In the genomic region with DNA sequence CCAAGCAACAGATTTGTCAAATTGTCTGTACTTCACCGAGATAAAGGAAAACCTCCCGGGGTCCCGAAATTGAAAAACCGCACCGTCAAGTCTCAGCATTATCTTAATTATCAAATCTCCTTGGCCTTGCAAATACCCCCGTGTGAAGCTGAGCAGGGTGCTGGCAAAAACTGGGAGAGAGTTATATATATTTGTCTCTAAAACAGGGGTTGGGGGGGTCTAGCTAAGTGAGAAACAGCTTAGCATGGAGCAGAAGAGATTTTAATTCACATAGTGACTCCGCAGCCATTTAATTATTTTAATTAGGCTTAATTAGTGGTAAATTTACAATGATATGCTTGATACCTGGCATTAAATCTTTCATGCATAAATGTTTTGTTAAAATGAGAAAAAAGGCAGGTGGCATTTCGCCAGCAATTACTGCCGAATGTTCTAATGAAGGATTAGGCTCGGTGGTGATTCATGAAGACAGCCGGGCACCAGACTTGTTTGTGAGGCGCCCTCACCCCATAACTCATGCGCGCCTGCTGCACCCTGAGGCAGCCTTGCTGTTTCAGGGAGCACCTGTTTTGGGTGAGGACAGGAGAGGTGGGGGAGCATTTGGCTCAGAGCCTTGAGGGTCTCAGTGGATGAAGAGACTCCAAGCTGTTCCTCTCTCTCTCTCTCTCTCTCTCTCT, we compare ENCODE assay signal across 11 mouse cellular contexts.
A peak's percentile ranks its signal among the peaks of the same experiment; 100 is the strongest.
DNase-seq lines count a peak whose midpoint lies in the region; ATAC-seq and TF ChIP-seq lines count a peak whose summit lies in the region.
"Had no signal": no experiment of that assay in that cellular context is flagged by ENCODE, and none has a peak within 500 bp of the region (broad histone marks: within the 10 kb centered on the region; RNA-seq: fewer than 3 reads in every experiment).

No protein-coding gene starts in this region.

- WGBS in forebrain, embryonic 12.5 days, result 6% methylated on average over 14 of the region's 14 CpGs
- WGBS in neural tube, embryonic 13.5 days, result 7% methylated on average over 14 of the region's 14 CpGs
- 35% methylated on average over 14 of the region's 14 CpGs for WGBS in lung, postnatal 0 days

- peaks cover 60% of the 10 kb centered on the region for H3K27me3 ChIP-seq in forebrain, embryonic 12.5 days
- H3K27me3 ChIP-seq in neural tube, embryonic 13.5 days, result peaks cover 64% of the 10 kb centered on the region
- peaks cover 24% of the 10 kb centered on the region for H3K27me3 ChIP-seq in lung, postnatal 0 days (replicated peaks; ENCODE audit: insufficient read depth, low read length)

- H3K4me3 ChIP-seq in forebrain, embryonic 12.5 days (replicated peaks), result no peak overlapping the region
- H3K4me3 ChIP-seq in neural tube, embryonic 13.5 days, result no peak overlapping the region
- no peak overlapping the region for H3K4me3 ChIP-seq in lung, postnatal 0 days (ENCODE audit: low read depth, low read length)
- H3K4me3 ChIP-seq: liver, embryonic 15.5 days; stomach, embryonic 15.5 days had no signal

- TF ChIP-seq EP300 in lung, postnatal 0 days (IDR thresholded peaks at IDR 0.05), result no peak

- no peaks in the 10 kb centered on the region for H3K9me3 ChIP-seq in forebrain, embryonic 12.5 days
- 0 out of 2 replicates have a peak, but pooled peaks cover 6% of the 10 kb centered on the region for H3K9me3 ChIP-seq in neural tube, embryonic 13.5 days
- H3K9me3 ChIP-seq in lung, postnatal 0 days (ENCODE audit: low read length), result no peaks in the 10 kb centered on the region
- H3K9me3 ChIP-seq: liver, embryonic 15.5 days; stomach, embryonic 15.5 days had no signal

- TF ChIP-seq CTCF in lung, postnatal 0 days (IDR thresholded peaks at IDR 0.05), result no peak

- peak; percentile 30 for DNase-seq in left cerebral cortex, postnatal 4 days
- no peak for DNase-seq in left cerebral cortex, postnatal 36 days (ENCODE audit: low spot score in 2 of 2)
- peak; percentile 44 for DNase-seq in layer of hippocampus, adult 9-10 months (ENCODE audit: low spot score)
- DNase-seq in lung, postnatal 0 days (ENCODE audit: low spot score), result no peak
- DNase-seq in urinary bladder, postnatal 10 days (ENCODE audit: low spot score), result no peak
- no peak for DNase-seq in heart, postnatal 36 days
- DNase-seq: adrenal gland, postnatal 25 days had no signal

- ATAC-seq in forebrain, embryonic 12.5 days (ENCODE audit: low FRiP score), result peak; percentile 78
- ATAC-seq in neural tube, embryonic 13.5 days (ENCODE audit: low read depth), result peak; percentile 71
- no peak for ATAC-seq in lung, postnatal 0 days

- peak overlapping the region; percentile 40 for H3K4me2 ChIP-seq in forebrain, embryonic 12.5 days
- peak overlapping the region; percentile 36 for H3K4me2 ChIP-seq in neural tube, embryonic 13.5 days
- H3K4me2 ChIP-seq in lung, postnatal 0 days (replicated peaks; ENCODE audit: low read depth, low read length), result no peak overlapping the region
- H3K4me2 ChIP-seq: liver, embryonic 15.5 days had no signal

- H3K9ac ChIP-seq in forebrain, embryonic 12.5 days, result 0 out of 2 replicates have a peak overlapping the region, but pooled peaks have one; percentile 3
- no peak overlapping the region for H3K9ac ChIP-seq in neural tube, embryonic 13.5 days
- no peak overlapping the region for H3K9ac ChIP-seq in lung, postnatal 0 days (replicated peaks; ENCODE audit: low read depth)
- H3K9ac ChIP-seq: liver, embryonic 15.5 days; stomach, embryonic 15.5 days had no signal

- intact Hi-C loops in left cerebral cortex, postnatal 4 days (cut with DNase I), result no loop called here
- intact Hi-C loops in left cerebral cortex, postnatal 36 days (cut with DNase I), result loop anchor here (10.0 kb wide), 1 partner anchor 136 kb away; the partner anchor contains the start of gene Tle3
- intact Hi-C loops in heart, postnatal 36 days (cut with DNase I), result no loop called here

- H3K4me1 ChIP-seq in forebrain, embryonic 12.5 days, result peaks cover 28% of the 10 kb centered on the region
- peaks cover 32% of the 10 kb centered on the region for H3K4me1 ChIP-seq in neural tube, embryonic 13.5 days (replicated peaks)
- H3K4me1 ChIP-seq in lung, postnatal 0 days (ENCODE audit: insufficient read depth, low read depth, low read length), result no peaks in the 10 kb centered on the region
- H3K4me1 ChIP-seq: liver, embryonic 15.5 days had no signal

- peak overlapping the region; percentile 66 for H3K27ac ChIP-seq in forebrain, embryonic 12.5 days
- H3K27ac ChIP-seq in neural tube, embryonic 13.5 days (replicated peaks), result no peak overlapping the region
- no peak overlapping the region for H3K27ac ChIP-seq in lung, postnatal 0 days (ENCODE audit: low read length)
- H3K27ac ChIP-seq: liver, embryonic 15.5 days; stomach, embryonic 15.5 days had no signal

- no peaks in the 10 kb centered on the region for H3K36me3 ChIP-seq in forebrain, embryonic 12.5 days (replicated peaks)
- H3K36me3 ChIP-seq in neural tube, embryonic 13.5 days, result no peaks in the 10 kb centered on the region
- H3K36me3 ChIP-seq in lung, postnatal 0 days (ENCODE audit: insufficient read depth, low read length), result no peaks in the 10 kb centered on the region
- H3K36me3 ChIP-seq: liver, embryonic 15.5 days; stomach, embryonic 15.5 days had no signal

Comparison
In these comparisons a context has a peak if more than half of its experiments do, and no peak if none do; other contexts are left out.
1. DNase-seq: peak in left cerebral cortex, postnatal 4 days (single experiment) and layer of hippocampus, adult 9-10 months (single experiment); none in left cerebral cortex, postnatal 36 days (0 of 2), lung, postnatal 0 days (single experiment), urinary bladder, postnatal 10 days (single experiment) and heart, postnatal 36 days (0 of 2).